Mouse (Mus musculus) limb, embryonic 15.5 days (tissue): ENCODE measurements around the gene Ddi1. TPM values are rescaled to one million over a fixed set of nuclear protein-coding genes. Genes with fewer than 3 reads are reported as not detected.
"Not testable (repeated sequence)": the region's sequence is repeated elsewhere in the genome, so short reads cannot be mapped to it uniquely, and the experiment has no call there.

Source experiments
- ATAC-seq: fragments of 200-750 bp; cut with Nextera tagmentation; 2 replicates; pipeline ENCODE4 v1.8.0; 2017; ENCODE audit warnings: low read depth, moderate TSS enrichment; ENCODE audit not compliant: insufficient number of reproducible peaks, low FRiP score, low TSS enrichment
- H3K27ac ChIP-seq: fragments of 300-500 bp; sonication (generic); 2 replicates; pipeline ENCODE4 v1.5.1; 2015; ENCODE audit warnings: moderate library complexity, mild to moderate bottlenecking, inconsistent platforms
- H3K27me3 ChIP-seq: fragments of 300-500 bp; sonication (generic); 2 replicates; pipeline ENCODE4 v1.6.1; 2015; ENCODE audit warnings: inconsistent platforms
- H3K36me3 ChIP-seq: fragments of 300-500 bp; sonication (generic); 2 replicates; pipeline ENCODE4 v1.6.1; 2015; ENCODE audit warnings: inconsistent platforms
- H3K4me1 ChIP-seq: fragments of 300-500 bp; sonication (generic); 2 replicates; pipeline ENCODE4 v1.6.1; 2015; ENCODE audit warnings: inconsistent platforms
- H3K4me2 ChIP-seq: fragments of 300-500 bp; sonication (generic); 2 replicates; pipeline ENCODE4 v1.6.1; 2015; ENCODE audit warnings: mild to moderate bottlenecking, inconsistent platforms
- H3K4me3 ChIP-seq: fragments of 300-500 bp; sonication (generic); 2 replicates; pipeline ENCODE4 v1.5.1; 2015; ENCODE audit warnings: mild to moderate bottlenecking, inconsistent platforms
- H3K9ac ChIP-seq: fragments of 300-500 bp; sonication (generic); 2 replicates; pipeline ENCODE4 v1.6.1; 2015; ENCODE audit warnings: inconsistent platforms
- H3K9me3 ChIP-seq: fragments of 300-500 bp; sonication (generic); 2 replicates; pipeline ENCODE4 v1.6.1; 2016; ENCODE audit warnings: inconsistent platforms
- WGBS: fragments of 180-500 bp; shearing (Covaris S2); methylation state at CpG from one replicate; pipeline ENCODE4 v1.1.7; 2015; 5-methylcytosine and 5-hydroxymethylcytosine counted together
- polyA plus RNA-seq: library from polyadenylated mRNA; unstranded; fragments of >200 nt; fragmentation: Nextera tagmentation; extraction: Ambion mirVana; gene quantifications from 2 replicates; pipeline ENCODE4 v1.2.1, GENCODE M21; 2015

The Ddi1 gene
- polyA plus RNA-seq, 1 experiment from 2014 or later: 0.04 TPM

DNA sequence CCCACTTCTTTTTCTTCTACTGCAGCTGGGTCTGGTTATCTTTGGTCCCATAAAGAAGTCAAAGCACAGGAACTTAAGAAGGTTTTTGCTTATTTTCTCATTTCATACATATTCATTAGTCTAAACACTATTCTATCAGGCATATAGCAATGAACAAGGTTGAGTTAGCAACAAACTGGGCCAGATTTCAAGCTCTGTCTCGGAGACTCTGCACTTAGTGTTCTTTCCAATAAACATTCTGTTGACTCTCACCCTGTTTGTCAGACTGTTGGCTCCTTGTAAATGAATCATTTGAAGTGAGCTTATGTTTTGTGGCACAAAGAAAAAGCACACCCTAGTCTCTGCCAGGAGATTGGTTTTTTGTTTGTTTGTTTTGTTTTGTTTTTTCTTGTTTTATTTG lies 19.3 kb downstream of the Ddi1 start:
- 42% methylated on average over 1 of the region's 1 CpGs for WGBS
- H3K4me3 ChIP-seq: no peak overlapping the region
- H3K4me2 ChIP-seq: no peak overlapping the region
- no peak for ATAC-seq
- H3K27ac ChIP-seq: no peak overlapping the region
- no peaks in the 10 kb centered on the region for H3K4me1 ChIP-seq
- H3K27me3 ChIP-seq: no peaks in the 10 kb centered on the region
- no peak overlapping the region for H3K9ac ChIP-seq
- H3K9me3 ChIP-seq: no peaks in the 10 kb centered on the region
- no peaks in the 10 kb centered on the region for H3K36me3 ChIP-seq

DNA sequence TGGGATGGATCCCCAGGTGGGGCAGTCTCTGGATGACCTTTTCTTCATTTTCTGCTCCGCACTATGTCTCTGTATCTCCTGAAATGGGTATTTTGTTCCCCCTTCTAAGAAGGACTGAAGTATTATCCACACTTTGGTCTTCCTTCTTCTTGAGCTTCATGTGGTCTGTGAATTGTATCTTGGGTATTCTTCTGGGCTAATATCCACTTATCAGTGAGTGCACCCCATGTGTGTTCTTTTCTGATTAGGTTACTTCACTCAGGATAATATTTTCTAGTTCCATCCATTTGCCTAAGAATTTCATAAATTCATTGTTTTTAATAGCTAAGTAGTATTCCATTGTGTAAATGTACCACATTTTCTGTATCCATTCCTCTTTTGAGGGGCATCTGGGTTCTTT lies 33.7 kb downstream of the Ddi1 start:
- not testable (repeated sequence) for H3K36me3 ChIP-seq, H3K27ac ChIP-seq, H3K4me1 ChIP-seq, H3K9me3 ChIP-seq, H3K9ac ChIP-seq, H3K27me3 ChIP-seq, H3K4me3 ChIP-seq, ATAC-seq, H3K4me2 ChIP-seq
- WGBS: 94% methylated on average over 1 of the region's 1 CpGs

DNA sequence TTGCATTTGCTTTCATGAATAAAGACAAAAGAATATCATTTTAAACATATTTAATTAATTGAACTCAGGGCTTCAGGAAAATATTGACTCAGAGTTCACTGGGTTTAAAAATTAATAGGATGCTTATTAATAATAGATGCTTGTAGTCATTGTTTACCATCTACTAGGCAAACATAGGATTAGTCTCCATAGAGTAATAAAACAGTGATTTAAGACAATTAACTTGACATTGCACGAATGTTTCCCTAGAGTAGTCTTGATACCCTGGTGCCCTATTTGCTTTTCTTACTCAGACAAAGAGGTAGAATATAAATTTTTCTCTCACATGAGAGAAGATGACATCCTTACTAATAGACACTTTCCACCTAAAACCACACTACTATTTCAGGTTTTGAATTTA lies 52.1 kb downstream of the Ddi1 start:
- no peak for ATAC-seq
- Histone ChIP-seq H3K27ac (no peak overlapping the region), H3K4me1 (no peaks in the 10 kb centered on the region), H3K4me2 (no peak overlapping the region), H3K36me3 (no peaks in the 10 kb centered on the region), H3K9ac (no peak overlapping the region), H3K9me3 (no peaks in the 10 kb centered on the region), H3K27me3 (no peaks in the 10 kb centered on the region), H3K4me3 (no peak overlapping the region)
- 47% methylated on average over 1 of the region's 1 CpGs for WGBS

DNA sequence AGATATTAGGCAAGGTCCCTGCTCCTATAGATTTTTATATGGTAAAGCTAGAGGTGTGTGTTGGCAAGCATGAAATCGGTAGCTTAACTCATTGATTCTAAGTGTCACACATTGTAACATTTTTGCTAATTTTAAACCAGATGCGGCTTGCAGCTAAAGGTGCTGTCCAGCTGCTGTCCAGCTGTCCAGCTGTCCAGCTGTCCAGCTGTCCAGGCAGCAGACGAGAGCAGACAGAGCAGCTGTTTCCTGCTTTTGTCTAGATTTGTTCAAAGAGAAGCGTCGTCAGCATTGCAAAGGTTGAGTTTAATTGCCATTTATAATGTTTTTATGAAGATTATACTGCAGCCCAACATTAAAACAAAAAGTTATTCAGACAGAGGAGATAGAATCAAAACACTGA lies 56.8 kb downstream of the Ddi1 start:
- no peak for ATAC-seq
- Histone ChIP-seq H3K9me3 (no peaks in the 10 kb centered on the region), H3K27me3 (no peaks in the 10 kb centered on the region), H3K9ac (no peak overlapping the region), H3K4me1 (no peaks in the 10 kb centered on the region), H3K36me3 (no peaks in the 10 kb centered on the region), H3K27ac (no peak overlapping the region), H3K4me2 (no peak overlapping the region), H3K4me3 (no peak overlapping the region)
- 43% methylated on average over 5 of the region's 5 CpGs for WGBS

Other genes with a start within 250 kb of the Ddi1 start
- 9.2 and 11.0 TPM in 2 replicates for gene Pdgfd, start 101.3 kb downstream of the Ddi1 start, polyA plus RNA-seq